Mouse (Mus musculus) heart, adult 8-10 months (tissue): ENCODE measurements around the gene Dnajc17. TPM values are rescaled to one million over a fixed set of nuclear protein-coding genes. Genes with fewer than 3 reads are reported as not detected.

Source experiments
- DNase-seq: peaks from one replicate; pipeline ENCODE4 v3.0.0; 2022; ENCODE audit warnings: low spot score
- total RNA-seq, 4 experiments: library from RNA; stranded (reverse); gene quantifications; 2 replicates each; pipeline ENCODE4 v1.2.4; 2022

Gene Dnajc17
- total RNA-seq, 4 experiments from 2014 or later = 7.6 to 11.2 (median 9.0) TPM

- no peak for DNase-seq
Measured at GRCm38 (mm10) chr2:119198049-119198448, 10.5 kb downstream of the Dnajc17 start.

GRCm38 (mm10) chr2:119197493-119197892, 11.1 kb downstream of the Dnajc17 start:
- DNase-seq = no peak

GRCm38 (mm10) chr2:119196316-119197108, 12.1 kb downstream of the Dnajc17 start:
- DNase-seq = no peak

- DNase-seq = peak; percentile 28
Measured at GRCm38 (mm10) chr2:119194140-119194539, 14.5 kb downstream of the Dnajc17 start.

- DNase-seq = no peak
Measured at GRCm38 (mm10) chr2:119190969-119191368, 17.6 kb downstream of the Dnajc17 start.

GRCm38 (mm10) chr2:119189029-119189710, 19.4 kb downstream of the Dnajc17 start:
- peak; percentile 86 for DNase-seq

- DNase-seq = no peak
Measured at GRCm38 (mm10) chr2:119182914-119183313, 25.7 kb downstream of the Dnajc17 start.

GRCm38 (mm10) chr2:119177384-119177939, 31.1 kb downstream of the Dnajc17 start:
- no peak for DNase-seq

- no peak for DNase-seq
Measured at GRCm38 (mm10) chr2:119176761-119177160, 31.8 kb downstream of the Dnajc17 start.

GRCm38 (mm10) chr2:119175614-119176013, 33.0 kb downstream of the Dnajc17 start:
- DNase-seq = no peak

- DNase-seq = no peak
Measured at GRCm38 (mm10) chr2:119174866-119175265, 33.7 kb downstream of the Dnajc17 start.

GRCm38 (mm10) chr2:119173991-119174651, 34.5 kb downstream of the Dnajc17 start, which contains the start of gene Gm14137:
Gene Gm14137, plus strand, starts transcription at chr2:119174509.
- no peak for DNase-seq

- DNase-seq = peak; percentile 78
Measured at GRCm38 (mm10) chr2:119172862-119173576, 35.6 kb downstream of the Dnajc17 start.

GRCm38 (mm10) chr2:119172446-119172845, 36.1 kb downstream of the Dnajc17 start:
- DNase-seq = no peak

- no peak for DNase-seq
Measured at GRCm38 (mm10) chr2:119171574-119171973, 37.0 kb downstream of the Dnajc17 start.

GRCm38 (mm10) chr2:119170282-119170681, 38.3 kb downstream of the Dnajc17 start:
- DNase-seq = no peak

GRCm38 (mm10) chr2:119167866-119168256, 40.7 kb downstream of the Dnajc17 start:
- no peak for DNase-seq

GRCm38 (mm10) chr2:119166901-119167865, 41.4 kb downstream of the Dnajc17 start, which contains the start of gene Gchfr:
Gene Gchfr, plus strand, starts transcription at chr2:119167773.
- peak; percentile 52 for DNase-seq

GRCm38 (mm10) chr2:119165401-119165800, 43.2 kb downstream of the Dnajc17 start:
- DNase-seq = no peak

GRCm38 (mm10) chr2:119163999-119164398, 44.6 kb downstream of the Dnajc17 start:
- DNase-seq = no peak
